Mouse (Mus musculus) G1E (cell line): ENCODE measurements around the gene F2rl2. TPM values are rescaled to one million over a fixed set of nuclear protein-coding genes. Genes with fewer than 3 reads are reported as not detected.

Source experiments
- ATAC-seq: 2 replicates; pipeline ENCODE4 v1.8.0; 2016; ENCODE audit warnings: mild to moderate bottlenecking; ENCODE audit not compliant: insufficient number of reproducible peaks, poor library complexity, low FRiP score, severe bottlenecking; ENCODE audit errors: extremely low read depth
- DNase-seq: peaks from one replicate; pipeline ENCODE4 v3.0.0; 2012; ENCODE audit warnings: low spot score
- H3K27me3 ChIP-seq: 2 replicates; pipeline ENCODE4 v1.6.1; 2012; ENCODE audit warnings: mild to moderate bottlenecking, low read length, inconsistent platforms; ENCODE audit not compliant: insufficient read depth
- H3K36me3 ChIP-seq: replicated peaks from 2 replicates; pipeline ENCODE3; 2012; ENCODE audit warnings: mild to moderate bottlenecking, inconsistent platforms
- H3K4me1 ChIP-seq: 2 replicates; pipeline ENCODE4 v1.6.1; 2012; ENCODE audit warnings: low read depth, low read length, inconsistent platforms, mixed read lengths; ENCODE audit not compliant: insufficient read depth
- H3K4me3 ChIP-seq: 2 replicates; pipeline ENCODE4 v1.5.1; 2012; ENCODE audit warnings: low read depth, mild to moderate bottlenecking, inconsistent platforms, low read length, moderate library complexity, mixed read lengths
- H3K9me3 ChIP-seq: replicated peaks from 2 replicates; pipeline ENCODE4 v1.6.1; 2012; ENCODE audit warnings: inconsistent platforms
- CTCF ChIP-seq: IDR thresholded peaks from 2 replicates; pipeline ENCODE4 v1.5.1; 2012; ENCODE audit warnings: low read depth, low read length, inconsistent platforms, mixed read lengths
- GATA1 ChIP-seq: IDR thresholded peaks from 2 replicates; pipeline ENCODE4 v1.6.1; 2012; ENCODE audit warnings: borderline replicate concordance, low read length, inconsistent platforms, mixed read lengths
- GATA2 ChIP-seq: IDR thresholded peaks from 2 replicates; pipeline ENCODE4 v1.6.1; 2012; ENCODE audit warnings: low read depth, low read length, inconsistent platforms, borderline replicate concordance
- POLR2AphosphoS5 ChIP-seq: IDR thresholded peaks from 2 replicates; pipeline ENCODE4 v1.6.1; 2012; ENCODE audit warnings: low read depth, low read length, inconsistent platforms; ENCODE audit not compliant: insufficient replicate concordance
- TAL1 ChIP-seq: conservative IDR thresholded peaks from 2 replicates; pipeline ENCODE4 v1.6.1; 2012; ENCODE audit warnings: low read depth, low read length, inconsistent platforms, mixed read lengths
- polyA plus RNA-seq: library from polyadenylated mRNA; stranded (reverse); fragments of >175 nt; gene quantifications from 2 replicates; pipeline ENCODE4 v1.2.3, GENCODE M21; 2012
- total RNA-seq, 2 experiments: library from RNA; stranded (forward) in 1 of 2; stranded (reverse) in 1 of 2; fragments of 200-1000 nt in 1 of 2; fragments of >200 nt in 1 of 2; fragmentation: Nextera tagmentation in 1 of 2; gene quantifications; 2 replicates each; pipeline ENCODE4 v1.2.3; 2014 to 2017

Gene F2rl2
- total and polyA plus RNA-seq, 3 experiments: 0.05 TPM; not detected in 2

DNA sequence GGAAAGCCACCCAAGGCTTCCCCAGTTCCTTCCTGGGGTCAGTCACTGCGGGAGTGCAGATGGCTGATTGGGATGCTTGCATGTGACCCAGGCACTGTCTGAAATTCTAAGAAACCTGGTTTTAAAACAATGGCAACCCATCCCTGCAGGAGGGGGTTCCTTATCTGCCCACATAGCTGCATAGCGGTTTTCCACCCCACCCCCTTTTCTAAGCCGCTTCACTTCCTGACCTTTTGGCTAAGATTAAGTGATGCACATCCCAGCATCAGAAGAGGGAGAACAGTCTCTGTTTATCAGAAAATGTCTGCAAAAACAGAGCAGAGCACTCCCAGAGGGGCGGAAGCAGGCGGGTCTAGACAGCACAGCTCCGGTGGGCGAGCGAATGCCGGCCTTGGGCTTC is 39.5 kb upstream of the F2rl2 start:
- no peak overlapping the region; the same call in 1 of the 2 replicates for H3K4me3 ChIP-seq
- ATAC-seq (peak; percentile 79), DNase-seq (peak; percentile 19)
- H3K36me3 ChIP-seq: peaks cover 15% of the 10 kb centered on the region
- TF ChIP-seq POLR2AphosphoS5: no peak
- TF ChIP-seq TAL1: peak; percentile 28; the same call in 1 of the 2 replicates
- peaks cover 35% of the 10 kb centered on the region for H3K4me1 ChIP-seq
- H3K9me3 ChIP-seq: no peaks in the 10 kb centered on the region
- peaks cover 11% of the 10 kb centered on the region for H3K27me3 ChIP-seq

DNA sequence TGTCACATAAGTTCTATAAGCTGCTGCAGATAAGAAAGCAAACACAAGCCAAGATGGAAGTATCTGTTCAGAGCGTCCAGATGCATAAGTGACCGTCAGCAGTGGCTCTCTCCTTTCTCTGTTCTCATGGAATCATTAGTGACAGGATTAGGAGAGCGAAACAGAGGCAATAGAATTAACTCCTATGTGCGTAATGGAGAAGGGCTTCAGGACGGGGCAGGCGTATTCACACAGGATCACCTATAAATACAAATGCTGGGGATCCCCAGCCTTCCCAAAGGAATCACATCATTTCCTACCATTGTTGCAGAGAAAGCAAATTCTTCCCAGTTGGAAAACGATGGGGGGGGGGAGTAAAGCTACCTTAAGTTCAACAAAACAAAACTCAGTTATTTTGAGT is 37.2 kb upstream of the F2rl2 start:
- Histone ChIP-seq H3K27me3 (peaks cover 11% of the 10 kb centered on the region), H3K4me3 (no peak overlapping the region), H3K9me3 (no peaks in the 10 kb centered on the region), H3K36me3 (peaks cover 19% of the 10 kb centered on the region), H3K4me1 (peaks cover 23% of the 10 kb centered on the region)
- ATAC-seq (no peak), DNase-seq (no peak)
- no peak for TF ChIP-seq POLR2AphosphoS5
- TF ChIP-seq GATA1: no peak
- TF ChIP-seq TAL1: no peak
- TF ChIP-seq CTCF: no peak
- TF ChIP-seq GATA2: no peak

DNA sequence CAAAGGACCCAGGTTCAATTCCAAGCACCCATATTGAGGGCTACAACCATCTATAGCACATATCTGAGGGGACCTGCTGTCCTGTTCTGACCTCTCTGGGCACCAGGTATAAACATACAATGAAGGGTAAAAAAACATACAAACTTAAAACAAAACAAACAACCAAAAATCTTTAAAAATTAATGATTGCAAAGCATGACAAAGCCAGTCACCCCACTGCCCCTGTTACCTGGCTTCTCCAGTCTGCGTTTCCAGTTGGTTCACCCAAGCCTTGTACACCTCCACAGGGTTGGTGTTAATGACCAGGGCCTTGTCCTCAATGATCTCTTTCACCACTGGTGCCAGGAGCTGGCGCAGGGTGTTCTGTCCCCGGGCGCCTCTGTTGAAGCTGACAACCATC is 32.8 kb upstream of the F2rl2 start:
- no peaks in the 10 kb centered on the region for H3K9me3 ChIP-seq
- peaks cover 27% of the 10 kb centered on the region for H3K36me3 ChIP-seq
- TF ChIP-seq POLR2AphosphoS5: no peak
- TF ChIP-seq CTCF: no peak
- TF ChIP-seq GATA2: no peak
- TF ChIP-seq GATA1: no peak
- no peak for TF ChIP-seq TAL1
- DNase-seq: no peak
- peaks cover 3% of the 10 kb centered on the region; the same call in 1 of the 2 replicates for H3K4me1 ChIP-seq
- no peak overlapping the region for H3K4me3 ChIP-seq
- no peaks in the 10 kb centered on the region; the same call in 1 of the 2 replicates for H3K27me3 ChIP-seq
- ATAC-seq: no peak

DNA sequence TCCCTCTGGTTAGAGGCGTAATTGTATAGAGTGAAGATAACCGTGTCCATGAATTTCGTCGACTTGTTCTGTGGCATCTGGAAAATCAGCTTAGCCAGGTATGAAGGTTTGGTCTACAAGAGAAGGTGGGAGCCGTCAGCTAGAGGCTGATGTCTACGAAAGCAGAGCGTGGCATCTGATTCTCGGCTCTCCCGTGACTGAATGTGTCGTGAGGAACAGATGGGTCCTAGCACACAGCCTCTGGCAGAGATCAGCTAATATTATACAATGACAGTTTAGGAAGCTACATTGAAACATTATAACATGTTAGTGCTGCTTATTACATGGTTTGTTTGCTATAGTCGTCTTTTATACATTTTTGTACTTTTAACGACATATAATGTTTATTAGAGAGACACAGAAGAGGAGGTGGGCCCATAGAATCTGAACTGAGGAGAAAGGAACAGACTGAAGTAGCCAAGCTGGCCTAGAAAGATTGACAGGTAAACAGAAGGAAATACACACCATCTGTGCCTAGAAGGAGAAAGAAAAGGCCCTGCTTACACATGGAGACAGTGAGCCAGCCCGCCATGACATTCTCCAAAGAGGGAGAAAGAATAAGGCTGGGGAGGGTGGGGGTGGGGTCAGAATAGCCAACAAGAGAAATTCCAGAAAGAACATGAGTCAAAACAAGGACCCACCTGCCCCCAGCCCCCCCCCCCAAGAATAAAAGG is 30.9 kb upstream of the F2rl2 start:
- no peak for DNase-seq
- Histone ChIP-seq H3K4me3 (no peak overlapping the region), H3K36me3 (peaks cover 23% of the 10 kb centered on the region), H3K9me3 (peaks cover 6% of the 10 kb centered on the region), H3K27me3 (no peaks in the 10 kb centered on the region), H3K4me1 (peaks cover 6% of the 10 kb centered on the region)
- no peak for ATAC-seq
- no peak for TF ChIP-seq GATA2
- TF ChIP-seq POLR2AphosphoS5: no peak
- no peak for TF ChIP-seq TAL1
- no peak for TF ChIP-seq CTCF
- no peak for TF ChIP-seq GATA1

DNA sequence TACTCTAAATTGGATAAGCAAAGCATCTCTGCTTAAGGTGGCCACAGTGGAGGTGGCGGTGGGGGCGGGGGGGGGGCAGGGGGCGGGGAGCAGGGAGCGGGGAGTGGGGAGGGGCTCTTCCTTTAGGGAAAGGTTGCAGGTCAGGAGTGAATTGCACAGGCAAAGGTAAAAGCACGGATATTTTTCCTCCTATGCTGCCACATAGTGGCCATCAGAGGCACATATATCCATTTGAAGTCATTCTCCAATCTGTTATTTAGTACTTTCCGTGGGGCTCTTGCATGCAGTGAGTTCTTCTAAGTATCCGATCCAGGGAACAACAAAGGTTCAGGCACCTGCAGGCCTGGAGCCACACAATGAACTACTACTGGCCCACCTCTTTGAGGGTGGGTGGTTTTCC is 29.4 kb upstream of the F2rl2 start:
- TF ChIP-seq GATA2 (no peak), CTCF (no peak), POLR2AphosphoS5 (no peak), TAL1 (no peak), GATA1 (no peak)
- ATAC-seq (no peak), DNase-seq (no peak)
- no peak overlapping the region for H3K4me3 ChIP-seq
- H3K9me3 ChIP-seq: peaks cover 9% of the 10 kb centered on the region
- H3K36me3 ChIP-seq: peaks cover 22% of the 10 kb centered on the region
- peaks cover 12% of the 10 kb centered on the region for H3K4me1 ChIP-seq
- H3K27me3 ChIP-seq: no peaks in the 10 kb centered on the region

- H3K4me3 ChIP-seq: no peak overlapping the region
These were observed 26.1 kb upstream of the F2rl2 start for GRCm38 (mm10) chr13:95670534-95670933.

More at GRCm38 (mm10) chr13:95670534-95670933, 26.1 kb upstream of the F2rl2 start:
- ATAC-seq: no peak
- H3K4me1 ChIP-seq: peaks cover 15% of the 10 kb centered on the region
- no peak for TF ChIP-seq CTCF
- no peak for TF ChIP-seq POLR2AphosphoS5
- no peak for TF ChIP-seq GATA2
- TF ChIP-seq TAL1: no peak
- TF ChIP-seq GATA1: no peak
- H3K9me3 ChIP-seq: peaks cover 9% of the 10 kb centered on the region
- H3K27me3 ChIP-seq: no peaks in the 10 kb centered on the region
- peaks cover 14% of the 10 kb centered on the region for H3K36me3 ChIP-seq
- DNase-seq: no peak
